Mouse (Mus musculus) 3T3-L1 (cell line): ENCODE measurements at regions not wholly inside any gene's neighbourhood (a gene's known extent, or its start where the extent isn't known, plus 50 kb on each side); places are given as distances from the start of the nearest gene placed in this dataset.
A peak's percentile ranks its signal among the peaks of the same experiment; 100 is the strongest.

Experiments used
- DNase-seq: peaks from one replicate; pipeline ENCODE4 v3.0.0-alpha.2; 2015; ENCODE audit warnings: low read depth, low spot score

DNA sequence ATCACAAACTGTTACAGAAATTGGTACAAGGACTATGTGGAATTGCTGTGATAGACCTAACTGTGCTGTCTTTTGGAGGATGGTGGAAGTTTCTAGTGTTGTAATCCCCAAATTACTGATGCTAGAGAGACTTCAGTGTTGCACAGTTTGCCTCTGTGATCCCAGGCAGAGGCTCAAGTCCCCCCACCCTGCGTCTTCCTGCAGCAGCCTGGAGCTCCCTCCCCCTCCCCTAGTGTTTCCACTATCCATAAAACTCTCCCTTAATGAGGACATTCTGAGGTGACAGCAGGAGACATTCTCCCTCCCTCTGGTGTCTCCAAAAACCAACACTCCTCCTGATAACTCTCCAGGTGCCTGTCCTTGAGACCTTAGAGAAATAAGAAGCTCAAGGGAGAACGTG, 242.8 kb downstream of the 1700064H15Rik start:
- DNase-seq, result no peak

DNA sequence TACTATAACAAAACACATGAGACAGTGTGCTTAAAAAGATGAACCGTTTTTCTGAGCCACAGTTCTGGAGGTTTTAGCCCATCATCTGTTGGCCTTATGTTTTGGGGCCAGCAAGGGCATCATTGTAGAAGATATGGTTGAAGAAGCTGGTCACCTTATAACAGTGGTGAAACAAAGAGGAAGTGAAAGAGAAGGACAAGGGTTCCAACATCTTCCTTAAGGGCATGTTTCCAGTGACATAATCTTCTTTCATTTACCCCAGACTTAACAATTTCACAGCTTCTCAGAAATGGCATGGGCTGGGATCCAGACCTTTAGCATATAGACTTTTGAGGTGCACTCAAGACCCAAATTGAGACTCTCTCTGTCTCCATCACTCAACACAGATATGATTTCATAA, 259.5 kb downstream of the 1700064H15Rik start:
- DNase-seq, result peak; percentile 24

DNA sequence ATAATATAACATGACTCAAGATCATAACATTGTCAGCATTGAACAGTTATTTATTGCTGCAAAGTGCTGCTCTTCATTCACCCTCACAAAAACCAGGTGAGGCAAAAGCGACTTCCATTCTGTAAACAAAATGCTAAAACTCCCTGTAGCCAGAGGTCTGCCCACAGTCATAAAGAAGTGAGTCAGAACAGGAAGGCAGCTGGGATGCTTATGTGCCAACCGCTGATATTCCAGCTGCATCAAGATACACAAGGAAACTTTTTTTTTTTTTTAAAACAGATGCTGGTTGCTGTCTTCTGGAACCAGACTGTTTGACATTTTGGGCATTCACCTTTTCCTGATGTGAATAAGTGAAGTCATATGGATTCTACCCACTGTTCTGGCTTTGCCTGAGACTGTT, 260.7 kb downstream of the 1700064H15Rik start:
- DNase-seq, result peak; percentile 73
